Mouse (Mus musculus): ENCODE data around the gene Slc36a3. TPM values are rescaled to one million over a fixed set of nuclear protein-coding genes. Genes with fewer than 3 reads are reported as not detected.

Slc36a3 gene
- polyA plus RNA-seq, 1 experiment: not detected

GRCm38 (mm10) chr11:55162670-55163069 is 11.2 kb upstream of the Slc36a3 start:
- TF ChIP-seq CTCF (IDR thresholded peaks at IDR 0.05; ENCODE audit: borderline replicate concordance, insufficient read depth, low read depth, low read length) (peak; percentile 82), POLR2A (IDR thresholded peaks at IDR 0.05; ENCODE audit: borderline replicate concordance, insufficient read depth, low read length) (no peak)
- Histone ChIP-seq H3K4me3 (replicated peaks; ENCODE audit: insufficient read depth, low read depth, low read length) (no peak overlapping the region), H3K27me3 (ENCODE audit: control insufficient read depth, insufficient read depth, low read length) (no peaks in the 10 kb centered on the region), H3K4me1 (ENCODE audit: control insufficient read depth, insufficient read depth, low read length) (no peaks in the 10 kb centered on the region), H3K27ac (ENCODE audit: insufficient read depth, low read length) (no peak overlapping the region)
- 56% methylated on average over 9 of the region's 9 CpGs for WGBS
- DNase-seq: peak; percentile 43 to 57

GRCm38 (mm10) chr11:55158785-55159359 is 7.4 kb upstream of the Slc36a3 start:
- Histone ChIP-seq H3K27ac (ENCODE audit: insufficient read depth, low read length) (no peak overlapping the region), H3K4me3 (replicated peaks; ENCODE audit: insufficient read depth, low read depth, low read length) (no peak overlapping the region), H3K27me3 (ENCODE audit: control insufficient read depth, insufficient read depth, low read length) (no peaks in the 10 kb centered on the region), H3K4me1 (ENCODE audit: control insufficient read depth, insufficient read depth, low read length) (no peaks in the 10 kb centered on the region)
- peak; percentile 62 to 77 for DNase-seq
- TF ChIP-seq POLR2A (IDR thresholded peaks at IDR 0.05; ENCODE audit: borderline replicate concordance, insufficient read depth, low read length): no peak
- peak; percentile 70 for TF ChIP-seq CTCF (IDR thresholded peaks at IDR 0.05; ENCODE audit: borderline replicate concordance, insufficient read depth, low read depth, low read length)
- WGBS: 55% methylated on average over 13 of the region's 13 CpGs

- TF ChIP-seq CTCF (IDR thresholded peaks at IDR 0.05; ENCODE audit: borderline replicate concordance, insufficient read depth, low read depth, low read length) (no peak), POLR2A (IDR thresholded peaks at IDR 0.05; ENCODE audit: borderline replicate concordance, insufficient read depth, low read length) (no peak)
- no peaks in the 10 kb centered on the region for H3K27me3 ChIP-seq (ENCODE audit: control insufficient read depth, insufficient read depth, low read length)
- H3K4me3 ChIP-seq (replicated peaks; ENCODE audit: insufficient read depth, low read depth, low read length): no peak overlapping the region
- H3K4me1 ChIP-seq (ENCODE audit: control insufficient read depth, insufficient read depth, low read length): no peaks in the 10 kb centered on the region; the same call in 1 of the 2 replicates
- H3K27ac ChIP-seq (ENCODE audit: insufficient read depth, low read length): no peak overlapping the region
- 83% methylated on average over 6 of the region's 6 CpGs for WGBS
- no peak for DNase-seq
These were observed 3.5 kb upstream of the Slc36a3 start for GRCm38 (mm10) chr11:55155070-55155421.

GRCm38 (mm10) chr11:55154398-55155069 is 3.0 kb upstream of the Slc36a3 start:
- TF ChIP-seq CTCF (IDR thresholded peaks at IDR 0.05; ENCODE audit: borderline replicate concordance, insufficient read depth, low read depth, low read length): no peak
- TF ChIP-seq POLR2A (IDR thresholded peaks at IDR 0.05; ENCODE audit: borderline replicate concordance, insufficient read depth, low read length): no peak
- WGBS: 59% methylated on average over 3 of the region's 3 CpGs
- DNase-seq: no peak

GRCm38 (mm10) chr11:55148461-55148860 is 3.0 kb downstream of the Slc36a3 start:
- WGBS: 75% methylated on average over 4 of the region's 4 CpGs

More at GRCm38 (mm10) chr11:55154398-55155069, 3.0 kb upstream of the Slc36a3 start:
- Histone ChIP-seq H3K27ac (ENCODE audit: insufficient read depth, low read length) (no peak overlapping the region), H3K4me1 (ENCODE audit: control insufficient read depth, insufficient read depth, low read length) (no peaks in the 10 kb centered on the region; the same call in 1 of the 2 replicates), H3K4me3 (replicated peaks; ENCODE audit: insufficient read depth, low read depth, low read length) (no peak overlapping the region), H3K27me3 (ENCODE audit: control insufficient read depth, insufficient read depth, low read length) (no peaks in the 10 kb centered on the region)

GRCm38 (mm10) chr11:55147423-55147822 is 4.1 kb downstream of the Slc36a3 start:
- no peaks in the 10 kb centered on the region; the same call in 1 of the 2 replicates for H3K27me3 ChIP-seq (ENCODE audit: control insufficient read depth, insufficient read depth, low read length)
- H3K4me3 ChIP-seq (replicated peaks; ENCODE audit: insufficient read depth, low read depth, low read length): no peak overlapping the region
- H3K4me1 ChIP-seq (ENCODE audit: control insufficient read depth, insufficient read depth, low read length): no peaks in the 10 kb centered on the region; the same call in 1 of the 2 replicates
- no peak for DNase-seq
- TF ChIP-seq CTCF (IDR thresholded peaks at IDR 0.05; ENCODE audit: borderline replicate concordance, insufficient read depth, low read depth, low read length): no peak
- no peak for TF ChIP-seq POLR2A (IDR thresholded peaks at IDR 0.05; ENCODE audit: borderline replicate concordance, insufficient read depth, low read length)
- 76% methylated on average over 6 of the region's 6 CpGs for WGBS
- no peak overlapping the region for H3K27ac ChIP-seq (ENCODE audit: insufficient read depth, low read length)

More at GRCm38 (mm10) chr11:55148461-55148860, 3.0 kb downstream of the Slc36a3 start:
- TF ChIP-seq POLR2A (IDR thresholded peaks at IDR 0.05; ENCODE audit: borderline replicate concordance, insufficient read depth, low read length) (no peak), CTCF (IDR thresholded peaks at IDR 0.05; ENCODE audit: borderline replicate concordance, insufficient read depth, low read depth, low read length) (no peak)
- H3K4me1 ChIP-seq (ENCODE audit: control insufficient read depth, insufficient read depth, low read length): no peaks in the 10 kb centered on the region; the same call in 1 of the 2 replicates
- H3K4me3 ChIP-seq (replicated peaks; ENCODE audit: insufficient read depth, low read depth, low read length): no peak overlapping the region
- no peak for DNase-seq
- no peak overlapping the region for H3K27ac ChIP-seq (ENCODE audit: insufficient read depth, low read length)
- no peaks in the 10 kb centered on the region; the same call in 1 of the 2 replicates for H3K27me3 ChIP-seq (ENCODE audit: control insufficient read depth, insufficient read depth, low read length)

GRCm38 (mm10) chr11:55146855-55147254 is 4.7 kb downstream of the Slc36a3 start:
- H3K27ac ChIP-seq (ENCODE audit: insufficient read depth, low read length): no peak overlapping the region
- H3K4me3 ChIP-seq (replicated peaks; ENCODE audit: insufficient read depth, low read depth, low read length): no peak overlapping the region
- H3K27me3 ChIP-seq (ENCODE audit: control insufficient read depth, insufficient read depth, low read length): no peaks in the 10 kb centered on the region; the same call in 1 of the 2 replicates
- 71% methylated on average over 1 of the region's 1 CpGs for WGBS
- no peak for DNase-seq
- H3K4me1 ChIP-seq (ENCODE audit: control insufficient read depth, insufficient read depth, low read length): no peaks in the 10 kb centered on the region; the same call in 1 of the 2 replicates
- no peak for TF ChIP-seq CTCF (IDR thresholded peaks at IDR 0.05; ENCODE audit: borderline replicate concordance, insufficient read depth, low read depth, low read length)
- no peak for TF ChIP-seq POLR2A (IDR thresholded peaks at IDR 0.05; ENCODE audit: borderline replicate concordance, insufficient read depth, low read length)

GRCm38 (mm10) chr11:55144011-55144410 is 7.5 kb downstream of the Slc36a3 start:
- Histone ChIP-seq H3K27ac (ENCODE audit: insufficient read depth, low read length) (no peak overlapping the region), H3K4me3 (replicated peaks; ENCODE audit: insufficient read depth, low read depth, low read length) (no peak overlapping the region), H3K4me1 (ENCODE audit: control insufficient read depth, insufficient read depth, low read length) (no peaks in the 10 kb centered on the region), H3K27me3 (ENCODE audit: control insufficient read depth, insufficient read depth, low read length) (no peaks in the 10 kb centered on the region; the same call in 1 of the 2 replicates)
- 83% methylated on average over 5 of the region's 5 CpGs for WGBS
- no peak for DNase-seq
- TF ChIP-seq POLR2A (IDR thresholded peaks at IDR 0.05; ENCODE audit: borderline replicate concordance, insufficient read depth, low read length) (no peak), CTCF (IDR thresholded peaks at IDR 0.05; ENCODE audit: borderline replicate concordance, insufficient read depth, low read depth, low read length) (no peak)

Data from cerebellum, adult 2 months (tissue).